19 mouse cellular contexts compared by ENCODE assay signal in genomic region chr6:16581801-16582200, GRCm38 (mm10).
DNase-seq lines count a peak whose midpoint lies in the region; ATAC-seq and TF ChIP-seq lines count a peak whose summit lies in the region.
"Had no signal": no experiment of that assay in that cellular context is flagged by ENCODE, and none has a peak within 500 bp of the region (broad histone marks: within the 10 kb centered on the region; RNA-seq: fewer than 3 reads in every experiment).

No protein-coding gene starts in this region.

- H3K36me3 ChIP-seq in forebrain, embryonic 13.5 days (ENCODE audit: poor library complexity, severe bottlenecking) = no peaks in the 10 kb centered on the region
- no peaks in the 10 kb centered on the region for H3K36me3 ChIP-seq in forebrain, embryonic 15.5 days
- H3K36me3 ChIP-seq in midbrain, postnatal 0 days (ENCODE audit: insufficient read depth, low read length) = no peaks in the 10 kb centered on the region
- no peaks in the 10 kb centered on the region for H3K36me3 ChIP-seq in midbrain, embryonic 11.5 days (ENCODE audit: control insufficient read depth, insufficient read depth, low read length)
- H3K36me3 ChIP-seq: hindbrain, embryonic 12.5 days; hindbrain, embryonic 15.5 days had no signal

- H3K4me2 ChIP-seq in forebrain, embryonic 13.5 days = no peak overlapping the region
- no peak overlapping the region for H3K4me2 ChIP-seq in forebrain, embryonic 15.5 days (replicated peaks)
- H3K4me2 ChIP-seq in midbrain, postnatal 0 days (ENCODE audit: low read depth, low read length, poor library complexity, severe bottlenecking) = no peak overlapping the region
- no peak overlapping the region for H3K4me2 ChIP-seq in midbrain, embryonic 11.5 days
- H3K4me2 ChIP-seq: heart, embryonic 11.5 days; hindbrain, embryonic 12.5 days; hindbrain, embryonic 15.5 days had no signal

- no peaks in the 10 kb centered on the region for H3K27me3 ChIP-seq in forebrain, embryonic 13.5 days
- no peaks in the 10 kb centered on the region for H3K27me3 ChIP-seq in forebrain, embryonic 15.5 days
- no peaks in the 10 kb centered on the region for H3K27me3 ChIP-seq in midbrain, postnatal 0 days (ENCODE audit: insufficient read depth, low read length)
- H3K27me3 ChIP-seq in midbrain, embryonic 11.5 days (ENCODE audit: control insufficient read depth, insufficient read depth, low read length) = no peaks in the 10 kb centered on the region
- H3K27me3 ChIP-seq: hindbrain, embryonic 12.5 days; hindbrain, embryonic 15.5 days had no signal

- no peak overlapping the region for H3K9ac ChIP-seq in forebrain, embryonic 13.5 days
- H3K9ac ChIP-seq in forebrain, embryonic 15.5 days (replicated peaks) = no peak overlapping the region
- H3K9ac ChIP-seq in midbrain, postnatal 0 days (replicated peaks; ENCODE audit: low read length, poor library complexity, severe bottlenecking) = no peak overlapping the region
- H3K9ac ChIP-seq in midbrain, embryonic 11.5 days (ENCODE audit: low read length) = no peak overlapping the region
- H3K9ac ChIP-seq: forebrain, postnatal 0 days; hindbrain, embryonic 12.5 days; hindbrain, embryonic 15.5 days had no signal

- no peaks in the 10 kb centered on the region for H3K4me1 ChIP-seq in forebrain, embryonic 13.5 days
- H3K4me1 ChIP-seq in forebrain, embryonic 15.5 days = peaks cover 7% of the 10 kb centered on the region
- H3K4me1 ChIP-seq in midbrain, postnatal 0 days (ENCODE audit: insufficient read depth, low read length) = no peaks in the 10 kb centered on the region
- no peaks in the 10 kb centered on the region for H3K4me1 ChIP-seq in midbrain, embryonic 11.5 days (ENCODE audit: control insufficient read depth, insufficient read depth, low read length)
- H3K4me1 ChIP-seq: hindbrain, embryonic 12.5 days; hindbrain, embryonic 15.5 days had no signal

- no peak for TF ChIP-seq CTCF in midbrain, postnatal 0 days (IDR thresholded peaks at IDR 0.05)

- H3K4me3 ChIP-seq in forebrain, embryonic 13.5 days = no peak overlapping the region
- no peak overlapping the region for H3K4me3 ChIP-seq in forebrain, embryonic 15.5 days
- no peak overlapping the region for H3K4me3 ChIP-seq in midbrain, postnatal 0 days (ENCODE audit: low read depth, low read length)
- H3K4me3 ChIP-seq in midbrain, embryonic 11.5 days (ENCODE audit: low read depth, low read length) = no peak overlapping the region
- H3K4me3 ChIP-seq: gastrocnemius, adult 2 months; hindbrain, embryonic 12.5 days; hindbrain, embryonic 15.5 days had no signal

- no peak overlapping the region for H3K27ac ChIP-seq in forebrain, embryonic 13.5 days
- no peak overlapping the region for H3K27ac ChIP-seq in forebrain, embryonic 15.5 days (replicated peaks)
- H3K27ac ChIP-seq in midbrain, postnatal 0 days (ENCODE audit: low read depth, low read length) = no peak overlapping the region
- H3K27ac ChIP-seq in midbrain, embryonic 11.5 days (ENCODE audit: low read depth, low read length) = no peak overlapping the region
- H3K27ac ChIP-seq: gastrocnemius, adult 2 months; hindbrain, embryonic 12.5 days; hindbrain, embryonic 15.5 days had no signal

- peak; percentile 2 for DNase-seq in midbrain, postnatal 0 days (ENCODE audit: low spot score)
- no peak for DNase-seq in midbrain, embryonic 11.5 days (ENCODE audit: low spot score, missing footprints)
- DNase-seq in Muller cell, postnatal 12 days (ENCODE audit: inconsistent ontology term) = peak; percentile 48
- DNase-seq in urinary bladder, postnatal 10 days (ENCODE audit: low spot score) = no peak
- DNase-seq: adrenal gland, postnatal 10 days; adrenal gland, postnatal 36 days; cerebellum, adult 11-12 months; cerebellum, adult 9-10 months; cerebellum, postnatal 14 days; forebrain, postnatal 0 days; gastrocnemius, adult 2 months; gastrocnemius, postnatal 14 days; heart, adult 11 months had no signal

- WGBS in forebrain, embryonic 13.5 days = 72% methylated on average over 4 of the region's 4 CpGs
- 52% methylated on average over 4 of the region's 4 CpGs for WGBS in forebrain, embryonic 15.5 days
- 89% methylated on average over 4 of the region's 4 CpGs for WGBS in midbrain, postnatal 0 days
- 93% methylated on average over 4 of the region's 4 CpGs for WGBS in midbrain, embryonic 11.5 days

- no peaks in the 10 kb centered on the region for H3K9me3 ChIP-seq in forebrain, embryonic 13.5 days (replicated peaks)
- no peaks in the 10 kb centered on the region for H3K9me3 ChIP-seq in forebrain, embryonic 15.5 days
- no peaks in the 10 kb centered on the region for H3K9me3 ChIP-seq in midbrain, postnatal 0 days (ENCODE audit: low read length)
- H3K9me3 ChIP-seq in midbrain, embryonic 11.5 days (ENCODE audit: control insufficient read depth, low read length) = no peaks in the 10 kb centered on the region
- H3K9me3 ChIP-seq: hindbrain, embryonic 12.5 days; hindbrain, embryonic 15.5 days had no signal

- ATAC-seq in forebrain, embryonic 13.5 days = peak; percentile 63; the same call in 1 of the 2 replicates
- ATAC-seq in forebrain, embryonic 15.5 days (replicated peaks) = no peak
- ATAC-seq in midbrain, postnatal 0 days (ENCODE audit: low FRiP score) = no peak
- no peak for ATAC-seq in midbrain, embryonic 11.5 days (ENCODE audit: low FRiP score)
- ATAC-seq: forebrain, postnatal 0 days; Patski had no signal

Comparison
In these comparisons a context has a peak if more than half of its experiments do, and no peak if none do; other contexts are left out.
1. DNase-seq: peak in midbrain, postnatal 0 days (single experiment) and Muller cell, postnatal 12 days (single experiment); none in midbrain, embryonic 11.5 days (single experiment) and urinary bladder, postnatal 10 days (single experiment).